Mouse (Mus musculus) embryonic facial prominence, embryonic 14.5 days (tissue): Measurements from ENCODE around the gene Zap70. TPM values are rescaled to one million over a fixed set of nuclear protein-coding genes. Genes with fewer than 3 reads are reported as not detected.

Experiments
- ATAC-seq: fragments of 200-750 bp; cut with Nextera tagmentation; 2 replicates; pipeline ENCODE4 v1.8.0; 2017; ENCODE audit warnings: low read depth, moderate number of reproducible peaks, moderate TSS enrichment
- DNase-seq: peaks from one replicate; pipeline ENCODE4 v3.0.0-alpha.2; 2015; ENCODE audit warnings: low spot score
- H3K27ac ChIP-seq: fragments of 300-500 bp; sonication (generic); replicated peaks from 2 replicates; pipeline ENCODE4 v1.5.1; 2014; ENCODE audit warnings: low read depth, mild to moderate bottlenecking, low read length, moderate library complexity
- H3K27me3 ChIP-seq: fragments of 300-500 bp; sonication (generic); replicated peaks from 2 replicates; pipeline ENCODE4 v1.6.1; 2014; ENCODE audit warnings: low read length; ENCODE audit not compliant: control insufficient read depth, insufficient read depth
- H3K36me3 ChIP-seq: fragments of 300-500 bp; sonication (generic); 2 replicates; pipeline ENCODE4 v1.6.1; 2014; ENCODE audit warnings: low read length, mixed read lengths; ENCODE audit not compliant: control insufficient read depth, insufficient read depth
- H3K4me1 ChIP-seq: fragments of 300-500 bp; sonication (generic); 2 replicates; pipeline ENCODE4 v1.6.1; 2014; ENCODE audit warnings: antibody characterized with exemption, low read length; ENCODE audit not compliant: control insufficient read depth, insufficient read depth
- H3K4me2 ChIP-seq: fragments of 300-500 bp; sonication (generic); 2 replicates; pipeline ENCODE4 v1.6.1; 2014; ENCODE audit warnings: low read depth, mild to moderate bottlenecking, low read length, moderate library complexity, mixed read lengths
- H3K4me3 ChIP-seq: fragments of 300-500 bp; sonication (generic); 2 replicates; pipeline ENCODE4 v1.5.1; 2014; ENCODE audit warnings: low read depth, mild to moderate bottlenecking, low read length
- H3K9ac ChIP-seq: fragments of 300-500 bp; sonication (generic); 2 replicates; pipeline ENCODE4 v1.6.1; 2014; ENCODE audit warnings: low read depth, mild to moderate bottlenecking, low read length, moderate library complexity, mixed read lengths
- H3K9me3 ChIP-seq: fragments of 300-500 bp; sonication (generic); 2 replicates; pipeline ENCODE4 v1.6.1; 2016; ENCODE audit warnings: low read length; ENCODE audit not compliant: control insufficient read depth
- WGBS: fragments of 180-500 bp; shearing (Covaris S2); extraction: QIAGEN DNeasy Blood & Tissue Kit; methylation state at CpG from one replicate; pipeline ENCODE4 v1.1.7; 2014; 5-methylcytosine and 5-hydroxymethylcytosine counted together
- polyA plus RNA-seq: library from polyadenylated mRNA; unstranded; fragments of >200 nt; fragmentation: Nextera tagmentation; extraction: Ambion mirVana; gene quantifications from 2 replicates; pipeline ENCODE4 v1.2.1, GENCODE M21; 2014

The Zap70 gene
- polyA plus RNA-seq, 1 experiment from 2014 or later: 0.36 TPM

DNA sequence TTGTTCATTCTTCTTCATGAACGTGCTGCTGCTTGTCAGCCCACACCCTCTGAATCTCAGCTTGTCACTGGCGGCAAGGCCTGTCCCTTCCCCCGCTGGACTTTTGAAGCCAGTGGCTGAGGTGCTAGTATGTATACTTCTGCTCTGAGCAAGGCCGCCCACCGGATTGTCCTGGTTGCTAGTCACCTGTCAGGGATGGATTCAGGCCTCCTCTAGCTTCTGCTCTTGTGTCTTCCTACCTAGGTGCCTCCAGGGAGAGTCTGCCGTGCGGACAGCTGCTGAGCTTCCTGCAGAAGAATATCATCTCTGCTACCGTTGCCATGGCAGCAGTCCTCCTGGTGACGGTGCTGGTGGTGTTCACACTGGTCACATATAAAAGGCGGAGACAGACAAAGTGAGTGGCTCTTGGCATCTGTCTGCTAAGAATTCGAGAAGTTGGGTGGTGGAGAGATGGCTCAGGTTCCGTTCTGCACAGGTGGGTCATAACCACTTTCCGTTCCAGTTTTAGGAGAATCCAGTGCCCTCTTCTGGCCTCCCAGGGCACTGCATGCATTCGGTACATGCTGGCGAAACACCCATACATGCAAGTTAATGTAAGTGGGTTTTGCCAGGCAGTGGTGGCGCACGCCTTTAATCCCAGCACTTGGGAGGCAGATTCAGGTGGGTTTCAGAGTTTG, 17.2 kb upstream of the Zap70 start:
- WGBS: 24% methylated on average over 17 of the region's 17 CpGs
- ATAC-seq (peak; percentile 64), DNase-seq (peak; percentile 71)
- Histone ChIP-seq H3K27me3 (no peaks in the 10 kb centered on the region), H3K4me2 (peak overlapping the region; percentile 38), H3K4me1 (peaks cover 5% of the 10 kb centered on the region; the same call in 1 of the 2 replicates), H3K9me3 (no peaks in the 10 kb centered on the region), H3K4me3 (peak overlapping the region; percentile 11), H3K9ac (no peak overlapping the region), H3K36me3 (no peaks in the 10 kb centered on the region), H3K27ac (no peak overlapping the region)

DNA sequence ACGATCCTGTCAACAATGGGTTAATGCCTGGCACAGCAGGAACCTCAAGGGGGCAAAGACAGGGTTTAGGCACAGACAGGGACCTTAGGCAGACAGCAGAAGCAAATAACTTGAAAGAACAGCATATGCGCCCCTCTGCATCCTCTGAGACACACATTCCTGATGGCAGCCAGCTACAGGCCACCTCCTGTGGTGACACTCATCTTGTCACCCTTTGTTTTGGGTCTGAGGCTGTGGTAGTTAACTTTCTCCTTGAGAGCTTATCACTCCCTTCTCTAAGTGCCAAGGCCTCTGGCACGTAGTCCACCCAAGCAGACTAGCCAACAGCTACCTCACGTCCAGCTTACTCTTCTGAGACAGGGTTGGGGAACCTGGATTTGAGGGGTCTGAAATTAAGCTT, 15.9 kb upstream of the Zap70 start:
- H3K4me1 ChIP-seq: peaks cover 5% of the 10 kb centered on the region; the same call in 1 of the 2 replicates
- H3K9ac ChIP-seq: no peak overlapping the region
- H3K4me3 ChIP-seq: no peak overlapping the region
- no peak overlapping the region for H3K27ac ChIP-seq
- ATAC-seq (no peak), DNase-seq (no peak)
- WGBS: 46% methylated on average over 4 of the region's 4 CpGs
- no peaks in the 10 kb centered on the region for H3K36me3 ChIP-seq
- H3K27me3 ChIP-seq: no peaks in the 10 kb centered on the region
- H3K4me2 ChIP-seq: no peak overlapping the region
- H3K9me3 ChIP-seq: no peaks in the 10 kb centered on the region

DNA sequence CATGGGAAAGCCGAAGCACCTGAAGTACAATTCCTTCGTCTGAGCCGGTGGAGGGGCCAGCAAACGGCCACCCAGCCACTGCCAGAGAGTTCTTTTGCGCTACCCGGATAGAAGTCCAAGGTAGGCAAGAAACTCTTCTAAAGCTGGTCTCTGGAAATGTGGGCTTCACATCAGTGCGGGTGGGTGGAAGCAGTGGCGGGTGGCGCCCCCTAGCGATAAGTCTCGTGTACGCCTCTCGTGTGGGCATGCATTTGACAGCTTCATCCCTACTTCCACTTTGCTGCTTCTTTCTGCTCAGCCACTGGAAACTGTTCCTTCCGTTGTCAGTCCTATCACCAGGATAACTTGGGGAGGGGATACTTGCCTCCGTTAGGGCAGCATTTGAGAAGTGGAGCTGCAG, 15.1 kb upstream of the Zap70 start:
- Histone ChIP-seq H3K9ac (no peak overlapping the region), H3K4me2 (no peak overlapping the region), H3K4me1 (peaks cover 5% of the 10 kb centered on the region; the same call in 1 of the 2 replicates), H3K36me3 (no peaks in the 10 kb centered on the region), H3K4me3 (no peak overlapping the region), H3K9me3 (no peaks in the 10 kb centered on the region), H3K27me3 (no peaks in the 10 kb centered on the region), H3K27ac (no peak overlapping the region)
- DNase-seq (no peak), ATAC-seq (no peak)
- WGBS: 50% methylated on average over 14 of the region's 15 CpGs

DNA sequence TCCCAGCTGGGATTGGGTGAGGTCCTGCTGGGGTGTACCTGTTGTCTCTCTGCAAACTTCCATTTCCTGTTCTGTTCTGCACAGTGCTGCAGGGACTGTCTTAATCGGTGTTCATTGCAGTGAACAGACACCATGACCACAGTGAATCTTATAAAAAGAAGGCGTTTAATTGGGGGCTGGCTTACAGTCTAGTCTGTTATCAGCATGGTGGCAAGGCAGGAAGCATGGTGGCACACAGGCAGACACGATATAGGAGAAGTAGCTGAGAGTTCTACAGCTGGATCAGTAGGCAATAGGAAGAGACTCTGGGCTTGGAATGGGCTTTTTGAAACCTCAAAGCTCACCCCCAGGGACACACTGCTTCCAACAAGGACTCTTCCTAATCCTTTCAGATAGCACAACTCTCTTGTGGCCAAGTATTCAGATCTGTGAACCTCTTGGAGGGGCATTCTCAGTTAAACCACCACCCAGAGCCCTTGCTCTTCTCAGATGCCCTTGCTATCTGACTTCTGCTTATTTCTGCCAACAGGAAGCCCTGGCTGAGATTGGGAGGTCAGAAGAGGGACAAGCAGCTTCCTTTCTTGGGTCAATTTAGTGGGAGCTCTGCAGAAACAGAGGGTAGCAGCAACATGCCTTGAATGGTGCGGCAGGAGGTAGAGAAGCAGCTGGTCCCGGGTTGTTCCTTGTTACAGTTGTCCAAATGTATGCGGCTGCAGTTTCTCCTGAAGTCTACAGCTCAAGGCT, 7.5 kb upstream of the Zap70 start:
- 77% methylated on average over 6 of the region's 6 CpGs for WGBS
- Histone ChIP-seq H3K4me1 (no peaks in the 10 kb centered on the region), H3K27me3 (no peaks in the 10 kb centered on the region), H3K36me3 (no peaks in the 10 kb centered on the region), H3K4me3 (no peak overlapping the region), H3K9ac (no peak overlapping the region), H3K9me3 (no peaks in the 10 kb centered on the region), H3K27ac (no peak overlapping the region), H3K4me2 (no peak overlapping the region)
- ATAC-seq: no peak
- DNase-seq: no peak

DNA sequence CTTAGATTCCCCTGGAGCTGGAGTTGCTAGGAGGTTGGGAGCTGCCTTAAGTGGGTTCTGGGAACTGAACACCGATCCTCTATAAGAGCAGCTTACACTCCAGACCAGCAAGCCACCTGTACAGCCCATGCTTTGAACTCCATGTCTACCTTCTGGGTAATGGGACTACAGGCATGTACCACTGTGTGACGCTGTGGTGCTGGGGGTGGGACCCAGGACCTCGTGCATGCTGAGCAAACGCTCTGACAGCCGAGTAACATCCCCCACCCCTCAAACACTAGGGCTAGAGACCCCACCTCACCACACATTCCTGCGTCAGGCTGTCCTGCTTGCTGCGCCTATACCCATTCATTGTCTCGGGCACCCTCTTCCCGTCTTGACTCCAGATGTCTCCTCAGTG, 3.0 kb upstream of the Zap70 start:
- no peaks in the 10 kb centered on the region for H3K27me3 ChIP-seq
- DNase-seq: no peak
- no peak for ATAC-seq
- H3K9ac ChIP-seq: no peak overlapping the region
- H3K9me3 ChIP-seq: no peaks in the 10 kb centered on the region
- no peaks in the 10 kb centered on the region for H3K36me3 ChIP-seq
- H3K4me1 ChIP-seq: no peaks in the 10 kb centered on the region
- H3K4me3 ChIP-seq: no peak overlapping the region
- WGBS: 78% methylated on average over 9 of the region's 9 CpGs
- no peak overlapping the region for H3K27ac ChIP-seq
- H3K4me2 ChIP-seq: no peak overlapping the region

DNA sequence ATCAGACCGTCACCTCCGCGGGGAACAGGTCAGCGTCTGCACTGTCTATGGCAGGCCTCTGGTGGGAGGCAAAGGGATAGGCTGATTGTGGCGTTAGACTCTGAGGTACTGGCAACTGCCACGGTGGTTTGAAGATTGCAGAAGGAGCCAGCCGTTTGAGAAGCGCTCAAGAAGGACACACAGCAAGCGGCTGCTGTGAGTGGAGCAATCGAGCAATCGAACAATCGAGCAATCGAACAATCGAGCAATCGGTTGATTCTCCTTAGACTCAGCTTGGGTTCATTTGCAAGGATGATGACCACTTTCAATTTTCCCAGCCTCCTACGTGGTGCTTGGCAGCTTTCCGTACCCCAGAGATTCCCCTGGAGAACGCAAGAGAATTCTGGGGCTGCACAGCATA, 2.5 kb upstream of the Zap70 start:
- H3K4me1 ChIP-seq: no peaks in the 10 kb centered on the region
- H3K27me3 ChIP-seq: no peaks in the 10 kb centered on the region
- no peak for DNase-seq
- no peak overlapping the region for H3K4me3 ChIP-seq
- H3K9ac ChIP-seq: no peak overlapping the region
- ATAC-seq: no peak
- WGBS: 82% methylated on average over 18 of the region's 18 CpGs
- no peaks in the 10 kb centered on the region for H3K36me3 ChIP-seq
- H3K4me2 ChIP-seq: no peak overlapping the region
- no peak overlapping the region for H3K27ac ChIP-seq
- no peaks in the 10 kb centered on the region for H3K9me3 ChIP-seq

DNA sequence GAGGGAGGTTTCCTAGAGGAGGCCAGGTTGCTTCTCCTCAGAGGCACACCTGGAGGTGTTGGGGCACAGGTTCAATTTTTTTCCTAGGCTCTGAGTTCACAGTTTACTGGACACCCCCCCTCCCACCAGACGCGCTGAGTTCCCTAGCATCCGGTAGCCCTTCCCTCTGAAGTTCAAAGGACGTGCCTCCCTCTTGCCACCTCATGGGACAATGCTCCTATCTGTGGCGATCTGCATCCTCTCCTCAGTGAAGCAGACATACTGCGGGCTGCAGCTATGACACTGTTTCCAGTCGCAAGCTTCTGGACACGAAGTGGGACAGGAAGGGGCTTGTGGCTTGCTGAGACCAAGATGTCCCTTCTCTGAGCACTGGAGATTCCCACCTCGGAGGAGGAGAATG, 1.2 kb upstream of the Zap70 start:
- Histone ChIP-seq H3K4me2 (no peak overlapping the region), H3K4me1 (no peaks in the 10 kb centered on the region), H3K36me3 (no peaks in the 10 kb centered on the region), H3K27me3 (no peaks in the 10 kb centered on the region), H3K9me3 (no peaks in the 10 kb centered on the region), H3K27ac (no peak overlapping the region), H3K4me3 (no peak overlapping the region), H3K9ac (no peak overlapping the region)
- DNase-seq (no peak), ATAC-seq (no peak)
- WGBS: 82% methylated on average over 8 of the region's 9 CpGs

DNA sequence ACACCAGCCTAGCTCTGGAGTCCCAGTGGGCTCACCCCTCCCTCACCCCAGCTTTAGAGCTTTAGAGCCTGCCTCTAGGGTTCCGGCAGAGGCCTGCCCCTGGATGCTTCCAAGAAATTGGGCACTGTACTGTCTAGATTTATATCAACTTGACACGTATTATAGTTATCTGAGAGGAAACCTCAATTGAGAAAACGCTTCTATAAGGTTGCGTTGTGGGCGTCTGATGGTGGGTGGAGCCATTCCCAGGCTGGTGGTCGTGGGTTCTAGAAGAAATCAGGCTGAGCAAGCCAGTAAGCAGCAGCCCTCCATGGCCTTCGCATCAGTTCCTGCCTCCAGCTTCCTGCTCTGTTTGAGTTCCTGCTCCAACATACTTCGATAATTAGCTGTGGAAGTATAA, 537 bp upstream of the Zap70 start:
- Histone ChIP-seq H3K27ac (no peak overlapping the region), H3K4me1 (no peaks in the 10 kb centered on the region), H3K9me3 (no peaks in the 10 kb centered on the region), H3K4me2 (no peak overlapping the region), H3K4me3 (no peak overlapping the region), H3K36me3 (no peaks in the 10 kb centered on the region), H3K9ac (no peak overlapping the region), H3K27me3 (no peaks in the 10 kb centered on the region)
- WGBS: 78% methylated on average over 8 of the region's 8 CpGs
- ATAC-seq (no peak), DNase-seq (no peak)
